Mouse (Mus musculus): ENCODE measurements around the gene Wdr77. TPM values are rescaled to one million over a fixed set of nuclear protein-coding genes. Genes with fewer than 3 reads are reported as not detected.
"Not testable (repeated sequence)": the region's sequence is repeated elsewhere in the genome, so short reads cannot be mapped to it uniquely, and the experiment has no call there.

Gene Wdr77
- total and polyA plus RNA-seq, 3 experiments, result 23.4 to 68.6 (median 63.8) TPM

DNA sequence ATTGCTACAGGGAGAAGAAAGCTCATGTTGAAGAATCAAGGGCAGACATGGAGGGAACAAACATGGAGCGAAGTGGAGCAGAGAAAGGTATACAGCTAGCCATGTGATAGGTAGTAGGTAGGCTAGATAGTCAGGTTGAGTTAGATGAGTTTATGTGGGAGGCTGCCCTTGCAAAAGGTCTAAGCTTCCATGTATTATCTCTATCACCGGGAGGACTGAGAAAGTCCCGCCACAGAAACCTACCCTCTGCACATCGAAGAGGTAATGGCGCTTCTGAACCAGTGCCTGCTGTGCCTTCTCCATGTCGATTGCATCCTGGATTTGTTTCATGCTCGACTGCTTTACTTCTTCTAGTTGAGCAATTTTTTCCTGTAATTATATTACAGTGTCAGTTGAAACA lies 7.8 kb upstream of the Wdr77 start:
- DNase-seq, result no peak

DNA sequence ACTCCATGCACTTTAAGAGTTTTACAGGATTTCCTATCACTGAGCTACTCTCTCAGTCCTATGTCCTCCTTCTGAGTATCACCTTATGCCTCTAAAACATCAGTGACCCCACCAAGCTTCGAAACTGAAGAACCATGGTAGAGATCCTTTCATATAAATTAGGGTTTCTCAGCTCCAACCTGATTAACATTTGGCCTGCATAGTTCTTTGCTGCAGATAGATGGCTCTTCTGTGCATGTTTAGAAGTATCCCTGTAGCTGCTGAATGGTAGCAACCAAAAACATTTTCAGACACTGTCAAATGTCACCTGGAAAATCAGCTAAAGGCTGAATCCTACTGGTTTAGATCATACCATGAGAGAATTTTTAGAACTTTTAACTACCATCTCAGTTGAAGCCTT lies 1.9 kb upstream of the Wdr77 start:
- DNase-seq, result no peak

DNA sequence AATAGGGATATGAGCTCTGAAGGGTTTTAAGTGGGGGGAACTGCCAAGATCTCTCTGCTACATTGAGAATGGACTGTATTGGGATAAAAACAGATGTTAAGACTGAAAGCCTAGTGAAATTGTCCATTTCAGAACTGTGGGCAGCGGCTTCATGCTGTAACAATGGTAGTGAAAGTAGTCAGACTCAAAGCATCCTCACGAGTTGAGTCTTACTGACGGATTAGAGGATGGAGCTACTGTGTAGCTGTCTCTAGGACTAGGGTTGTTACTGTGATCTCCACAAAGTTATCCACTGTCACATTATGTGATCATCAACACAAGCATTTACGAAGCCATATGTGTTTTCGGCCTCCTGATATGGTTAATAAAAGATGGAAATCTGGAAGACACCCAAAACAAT lies 965 bp upstream of the Wdr77 start:
- DNase-seq, result no peak

DNA sequence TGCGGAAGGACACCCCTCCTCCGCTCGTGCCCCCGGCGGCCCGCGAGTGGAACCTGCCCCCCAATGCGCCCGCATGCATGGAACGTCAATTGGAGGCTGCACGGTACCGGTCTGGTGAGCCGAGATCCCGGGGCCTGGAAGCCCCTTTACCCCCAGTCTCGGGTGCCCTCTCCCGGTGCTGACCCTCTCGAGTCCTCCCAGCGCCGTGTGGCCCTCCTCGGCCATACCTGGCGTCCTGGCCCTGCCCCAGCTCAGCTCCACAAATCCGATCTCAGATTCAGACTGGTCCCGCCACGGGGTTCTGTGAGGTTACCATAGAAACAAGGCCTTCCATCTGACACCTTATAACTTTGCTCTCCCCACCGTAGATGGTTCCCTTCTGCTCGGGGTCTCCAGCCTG lies 416 bp downstream of the Wdr77 start:
- DNase-seq, result no peak

GRCm38 (mm10) chr3:105959999-105960398 lies 830 bp downstream of the Wdr77 start, which contains the start of gene Atp5f1:
TSS of gene Atp5f1 (minus strand) at chr3:105960099.
- no peak for DNase-seq

- no peak for DNase-seq
These were observed 1.5 kb downstream of the Wdr77 start for GRCm38 (mm10) chr3:105960700-105961099.

- DNase-seq, result no peak
These were observed 12.8 kb downstream of the Wdr77 start for GRCm38 (mm10) chr3:105971831-105972446.

- DNase-seq, result no peak
These were observed 14.2 kb downstream of the Wdr77 start, which contains the start of gene Ovgp1 for GRCm38 (mm10) chr3:105973411-105973810. TSS of gene Ovgp1 (plus strand) at chr3:105973711.

- no peak for DNase-seq
These were observed 15.0 kb downstream of the Wdr77 start for GRCm38 (mm10) chr3:105974174-105974573.

- DNase-seq, result not testable (repeated sequence)
These were observed 30.4 kb downstream of the Wdr77 start for GRCm38 (mm10) chr3:105989611-105990010.

- DNase-seq, result peak; percentile 18
These were observed 32.6 kb downstream of the Wdr77 start for GRCm38 (mm10) chr3:105991653-105992283.

- no peak for DNase-seq
These were observed 35.6 kb downstream of the Wdr77 start for GRCm38 (mm10) chr3:105994730-105995129.

- DNase-seq, result no peak
These were observed 41.7 kb downstream of the Wdr77 start for GRCm38 (mm10) chr3:106000707-106001375.

DNA sequence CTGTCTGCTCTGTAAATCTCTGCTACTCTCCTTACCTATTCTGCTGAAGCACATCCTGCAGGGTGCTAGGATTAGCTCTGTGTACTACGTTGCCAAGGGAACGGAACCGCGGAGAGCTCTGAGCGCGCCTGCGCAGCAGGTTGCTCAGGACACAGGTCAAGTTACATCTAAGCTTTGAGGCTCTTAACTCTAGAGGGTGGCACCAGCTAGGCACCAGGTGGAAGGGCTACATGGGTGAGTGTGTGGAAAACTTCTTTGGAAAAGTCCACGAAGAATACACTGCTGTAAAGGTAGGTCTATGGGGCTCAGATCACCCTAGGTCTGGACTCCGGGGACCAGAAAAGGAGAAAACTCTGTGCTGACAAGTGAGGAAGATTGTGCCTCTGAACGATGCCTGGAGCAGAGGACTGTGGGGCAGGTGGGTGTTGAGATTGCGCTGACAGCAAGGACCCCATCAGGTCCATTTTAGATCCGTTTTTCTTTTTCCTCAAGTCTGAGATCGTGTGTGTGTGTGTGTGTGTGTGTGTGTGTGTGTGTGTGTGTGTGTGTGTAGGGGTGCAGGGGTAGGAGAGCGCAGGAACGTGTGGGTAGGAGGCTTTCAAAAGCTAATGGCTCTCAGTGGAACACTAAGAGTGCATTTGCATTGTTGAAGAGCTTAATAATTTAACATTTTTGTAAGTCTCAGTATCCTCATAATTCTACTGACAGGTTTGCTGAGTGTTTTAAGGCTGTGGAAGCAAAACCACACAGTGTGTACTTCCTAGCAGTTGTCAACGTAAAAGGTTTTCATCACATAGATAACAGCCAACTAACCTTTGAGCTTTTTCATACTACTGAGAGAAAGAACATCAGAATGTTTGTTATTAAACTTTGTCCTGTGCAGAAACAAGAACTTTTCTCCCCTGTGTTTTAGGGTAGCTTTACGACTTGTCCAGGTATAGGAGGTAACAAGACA lies 42.5 kb downstream of the Wdr77 start:
- no peak for DNase-seq

GRCm38 (mm10) chr3:106003360-106003759 lies 44.2 kb downstream of the Wdr77 start:
- not testable (repeated sequence) for DNase-seq

- DNase-seq, result no peak
These were observed 55.4 kb downstream of the Wdr77 start, which contains the start of gene Pifo for GRCm38 (mm10) chr3:106014546-106014945. TSS of gene Pifo (minus strand) at chr3:106014646.

Other genes starting within 250 kb of the Wdr77 start
- gene Rap1a, start 158.0 kb upstream of the Wdr77 start, total RNA-seq (2021), result 100 to 1,000 TPM; 143 to 188 TPM
- 1.5 and 1.6 TPM in 2 replicates for gene Rap1a, start 158.0 kb upstream of the Wdr77 start, polyA plus RNA-seq (2012; rRNA removed)
- under 1 TPM; 0.12 to 0.35 TPM for gene Adora3, start 88.5 kb upstream of the Wdr77 start, total RNA-seq (2021)
- gene Adora3, start 88.5 kb upstream of the Wdr77 start, polyA plus RNA-seq (2012; rRNA removed), result 0.18 and 0.28 TPM in 2 replicates
- gene Tmigd3, start 88.5 kb upstream of the Wdr77 start, total RNA-seq (2021), result not detected
- gene Tmigd3, start 88.5 kb upstream of the Wdr77 start, polyA plus RNA-seq (2012; rRNA removed), result not detected in 2 replicates
- gene I830077J02Rik, start 26.7 kb upstream of the Wdr77 start, total RNA-seq (2021), result 1 to 10 TPM in 1 of 2 experiments, under 1 TPM in 1; 0.29 to 1.7 TPM
- gene I830077J02Rik, start 26.7 kb upstream of the Wdr77 start, polyA plus RNA-seq (2012; rRNA removed), result 0.43 and 0.56 TPM in 2 replicates
- 100 to 1,000 TPM; 364 to 394 TPM for gene Atp5f1, start 730 bp downstream of the Wdr77 start, total RNA-seq (2021)
- gene Atp5f1, start 730 bp downstream of the Wdr77 start, polyA plus RNA-seq (2012; rRNA removed), result 191 and 198 TPM in 2 replicates
- gene Ovgp1, start 14.3 kb downstream of the Wdr77 start, total RNA-seq (2021), result 1 to 10 TPM in 1 of 2 experiments, under 1 TPM in 1; 0.38 to 1.1 TPM
- 0.58 and 0.77 TPM in 2 replicates for gene Ovgp1, start 14.3 kb downstream of the Wdr77 start, polyA plus RNA-seq (2012; rRNA removed)
- gene Pifo, start 55.3 kb downstream of the Wdr77 start, total RNA-seq (2021), result not detected
- gene Pifo, start 55.3 kb downstream of the Wdr77 start, polyA plus RNA-seq (2012; rRNA removed), result not detected in 2 replicates
- not detected for gene Chil5, start 73.4 kb downstream of the Wdr77 start, total RNA-seq (2021)
- gene Chil5, start 73.4 kb downstream of the Wdr77 start, polyA plus RNA-seq (2012; rRNA removed), result not detected in 2 replicates
- gene Chia1, start 153.9 kb downstream of the Wdr77 start, total RNA-seq (2021), result not detected
- 0.59 TPM in 1 of 2 replicates, not detected in the other for gene Chia1, start 153.9 kb downstream of the Wdr77 start, polyA plus RNA-seq (2012; rRNA removed)
- 1 to 10 TPM in 1 of 2 experiments, under 1 TPM in 1; 0.66 to 1.1 TPM for gene Chil3, start 208.2 kb downstream of the Wdr77 start, total RNA-seq (2021)
- gene Chil3, start 208.2 kb downstream of the Wdr77 start, polyA plus RNA-seq (2012; rRNA removed), result 0.10 and 0.28 TPM in 2 replicates